Mouse (Mus musculus): ENCODE results near the gene Twnk. TPM values are rescaled to one million over a fixed set of nuclear protein-coding genes. Genes with fewer than 3 reads are reported as not detected.

Twnk gene
- polyA plus RNA-seq, 1 experiment from 2014 or later, result 7.4 TPM

DNA sequence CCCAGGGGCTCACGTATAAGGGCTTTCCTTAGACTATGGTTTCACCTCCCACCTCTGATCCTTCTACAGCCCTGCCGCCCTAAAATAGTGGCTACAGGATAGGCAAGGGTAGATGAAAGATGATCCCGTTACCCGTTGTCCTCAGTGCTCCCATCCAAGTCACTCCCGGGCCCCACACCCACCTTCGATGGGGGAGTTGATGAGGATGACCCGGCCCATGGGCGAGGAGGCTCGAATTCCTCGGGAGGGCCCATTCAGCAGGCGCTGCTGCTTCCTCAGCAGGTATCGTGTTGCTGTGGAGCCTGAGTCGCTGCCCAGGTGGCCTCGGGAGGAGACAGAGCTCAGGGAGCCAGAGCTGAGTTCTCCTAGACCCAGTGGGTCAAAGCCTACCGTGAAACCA, 39.8 kb downstream of the Twnk start:
- whole genome bisulfite sequencing, result 55% methylated on average over 15 of the region's 15 CpGs
- H3K4me2 ChIP-seq (replicated peaks; ENCODE audit: low read depth), result no peak overlapping the region
- no peak overlapping the region for H3K4me3 ChIP-seq (ENCODE audit: low read depth, low read length)
- no peak for TF ChIP-seq CTCF (IDR thresholded peaks at IDR 0.05; ENCODE audit: low read depth)
- H3K4me1 ChIP-seq (replicated peaks; ENCODE audit: control insufficient read depth, insufficient read depth, low read length), result 0 out of 2 replicates have a peak, but pooled peaks cover 3% of the 10 kb centered on the region
- no peak overlapping the region for H3K27ac ChIP-seq (ENCODE audit: low read depth, low read length)
- peaks cover 5% of the 10 kb centered on the region for H3K27me3 ChIP-seq (replicated peaks; ENCODE audit: control insufficient read depth, insufficient read depth, low read length)
- H3K9ac ChIP-seq (ENCODE audit: low read depth, low read length), result no peak overlapping the region
- H3K36me3 ChIP-seq (ENCODE audit: control insufficient read depth, insufficient read depth), result no peaks in the 10 kb centered on the region
- ATAC-seq, result no peak
- no peaks in the 10 kb centered on the region for H3K9me3 ChIP-seq (ENCODE audit: control insufficient read depth)

DNA sequence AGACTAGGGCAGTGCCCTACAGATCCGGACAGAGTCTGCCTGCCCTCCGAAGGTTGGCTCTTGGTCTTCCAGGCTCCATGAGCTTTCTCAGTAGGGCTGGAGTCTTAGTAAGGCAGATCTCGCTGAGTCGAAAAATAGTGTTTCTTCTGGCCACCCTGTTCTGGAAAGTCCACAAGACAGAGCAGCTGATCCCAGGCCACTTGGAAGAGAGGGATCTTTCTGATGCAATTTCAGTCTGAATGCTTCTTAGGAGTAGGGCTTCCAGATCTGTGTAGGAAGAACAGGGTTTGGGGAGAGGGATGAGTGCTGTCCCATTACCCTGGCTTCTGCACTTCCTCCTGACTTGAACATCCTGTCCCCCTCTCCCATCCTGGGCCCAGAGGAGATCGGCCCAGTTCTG, 40.2 kb downstream of the Twnk start, which contains the start of gene Pdzd7:
Gene Pdzd7, minus strand, starts transcription at position 67 of the 400 bp plus-strand sequence.
- H3K4me1 ChIP-seq (replicated peaks; ENCODE audit: control insufficient read depth, insufficient read depth, low read length), result 0 out of 2 replicates have a peak, but pooled peaks cover 3% of the 10 kb centered on the region
- H3K27ac ChIP-seq (ENCODE audit: low read depth, low read length), result no peak within 1 kb of the TSS
- peaks cover 5% of the 10 kb centered on the region for H3K27me3 ChIP-seq (replicated peaks; ENCODE audit: control insufficient read depth, insufficient read depth, low read length)
- H3K9me3 ChIP-seq (ENCODE audit: control insufficient read depth), result no peaks in the 10 kb centered on the region
- peaks cover 3% of the 10 kb centered on the region; the same call in 1 of the 2 replicates for H3K36me3 ChIP-seq (ENCODE audit: control insufficient read depth, insufficient read depth)
- peak within 1 kb of the TSS; percentile 37 for H3K4me3 ChIP-seq (ENCODE audit: low read depth, low read length)
- no peak within 1 kb of the TSS for H3K9ac ChIP-seq (ENCODE audit: low read depth, low read length)
- ATAC-seq, result no peak
- peak within 1 kb of the TSS; percentile 78 for H3K4me2 ChIP-seq (replicated peaks; ENCODE audit: low read depth)
- no peak for TF ChIP-seq CTCF (IDR thresholded peaks at IDR 0.05; ENCODE audit: low read depth)
- WGBS, result 84% methylated on average over 5 of the region's 5 CpGs

DNA sequence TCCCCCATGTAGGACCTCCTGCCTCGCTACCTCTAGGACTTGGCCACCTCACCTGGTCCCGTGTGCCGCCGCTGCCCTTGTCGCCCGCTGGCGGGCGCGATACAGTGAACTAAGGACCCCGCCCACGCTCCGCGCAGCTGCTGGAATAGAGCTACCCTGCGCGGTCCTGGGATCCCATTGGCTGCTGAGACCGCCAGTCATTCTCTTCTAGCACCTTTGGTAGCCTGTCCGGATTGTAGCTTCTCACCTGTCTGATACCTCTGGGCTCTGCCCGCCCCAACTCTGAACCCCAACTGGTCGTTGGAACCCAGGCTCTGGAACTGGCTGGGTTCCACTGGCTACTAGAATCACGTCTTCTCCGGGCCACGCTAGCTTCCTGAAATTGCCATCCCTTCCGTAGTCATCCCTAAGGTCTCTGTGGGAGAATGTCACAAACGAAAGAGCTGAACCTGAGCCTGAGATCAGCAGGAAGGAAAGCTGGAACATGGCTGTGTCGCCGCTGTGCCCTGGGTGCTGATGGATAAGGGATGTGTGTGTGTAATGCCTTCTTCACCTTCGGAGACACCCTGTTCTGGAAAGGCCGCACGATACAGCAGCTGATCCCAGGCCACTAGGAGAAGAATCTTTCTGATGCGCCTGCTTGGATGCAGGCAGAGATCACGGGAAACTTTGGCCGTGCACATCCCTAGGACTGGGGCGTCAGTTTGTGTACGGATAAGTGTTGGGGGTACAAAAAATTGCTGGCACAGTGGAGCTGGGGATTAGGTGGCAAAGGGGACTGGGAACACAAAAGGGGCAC, 41.3 kb downstream of the Twnk start:
- WGBS, result under 1% methylated on average over 34 of the region's 34 CpGs
- Histone ChIP-seq H3K9me3 (ENCODE audit: control insufficient read depth) (no peaks in the 10 kb centered on the region), H3K4me1 (replicated peaks; ENCODE audit: control insufficient read depth, insufficient read depth, low read length) (0 out of 2 replicates have a peak, but pooled peaks cover 3% of the 10 kb centered on the region), H3K27ac (ENCODE audit: low read depth, low read length) (peak overlapping the region; percentile 88), H3K4me2 (replicated peaks; ENCODE audit: low read depth) (peak overlapping the region; percentile 78), H3K4me3 (ENCODE audit: low read depth, low read length) (peak overlapping the region; percentile 37), H3K36me3 (ENCODE audit: control insufficient read depth, insufficient read depth) (peaks cover 8% of the 10 kb centered on the region; the same call in 1 of the 2 replicates), H3K9ac (ENCODE audit: low read depth, low read length) (no peak overlapping the region), H3K27me3 (replicated peaks; ENCODE audit: control insufficient read depth, insufficient read depth, low read length) (peaks cover 5% of the 10 kb centered on the region)
- TF ChIP-seq CTCF (IDR thresholded peaks at IDR 0.05; ENCODE audit: low read depth), result peak; percentile 42
- ATAC-seq, result peak; percentile 62

DNA sequence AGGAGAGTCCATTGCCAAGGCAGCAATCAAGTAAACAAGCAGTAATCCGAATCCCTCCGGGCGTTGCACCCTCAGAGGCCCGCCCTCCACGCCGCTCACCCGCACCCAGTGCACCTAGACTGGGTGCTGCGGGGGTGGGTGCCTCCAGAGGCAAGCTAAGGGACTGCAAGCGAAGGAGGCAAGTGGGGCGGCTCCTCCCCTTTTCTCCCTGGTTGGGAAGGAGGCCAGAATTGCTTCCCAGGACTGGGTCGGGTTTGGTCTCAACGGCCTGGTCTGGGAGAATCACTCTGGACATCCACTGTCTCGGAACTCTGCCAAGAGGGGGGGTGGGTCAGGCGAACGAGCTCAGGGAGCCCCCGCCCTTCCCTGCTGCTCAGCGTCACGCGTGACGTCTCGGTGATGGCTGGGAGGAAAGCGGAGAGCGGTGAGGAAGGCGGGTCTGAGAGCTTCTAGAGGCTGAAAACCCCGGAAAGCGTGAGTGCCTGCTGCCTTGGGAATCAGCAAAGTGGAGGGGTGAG, 42.0 kb downstream of the Twnk start, which contains the start of gene Sfxn3:
Gene Sfxn3, plus strand, starts transcription at position 87 of the 518 bp plus-strand sequence.
- Histone ChIP-seq H3K9ac (ENCODE audit: low read depth, low read length) (peak within 1 kb of the TSS; percentile 51; the same call in 1 of the 2 replicates), H3K36me3 (ENCODE audit: control insufficient read depth, insufficient read depth) (peaks cover 8% of the 10 kb centered on the region; the same call in 1 of the 2 replicates), H3K4me1 (replicated peaks; ENCODE audit: control insufficient read depth, insufficient read depth, low read length) (0 out of 2 replicates have a peak, but pooled peaks cover 3% of the 10 kb centered on the region), H3K27me3 (replicated peaks; ENCODE audit: control insufficient read depth, insufficient read depth, low read length) (peaks cover 5% of the 10 kb centered on the region), H3K4me2 (replicated peaks; ENCODE audit: low read depth) (peak within 1 kb of the TSS; percentile 78), H3K4me3 (ENCODE audit: low read depth, low read length) (peak within 1 kb of the TSS; percentile 37), H3K27ac (ENCODE audit: low read depth, low read length) (peak within 1 kb of the TSS; percentile 88), H3K9me3 (ENCODE audit: control insufficient read depth) (no peaks in the 10 kb centered on the region)
- 0% methylated on average over 26 of the region's 26 CpGs for WGBS
- ATAC-seq, result peak; percentile 81
- peak; percentile 88 for TF ChIP-seq CTCF (IDR thresholded peaks at IDR 0.05; ENCODE audit: low read depth)

DNA sequence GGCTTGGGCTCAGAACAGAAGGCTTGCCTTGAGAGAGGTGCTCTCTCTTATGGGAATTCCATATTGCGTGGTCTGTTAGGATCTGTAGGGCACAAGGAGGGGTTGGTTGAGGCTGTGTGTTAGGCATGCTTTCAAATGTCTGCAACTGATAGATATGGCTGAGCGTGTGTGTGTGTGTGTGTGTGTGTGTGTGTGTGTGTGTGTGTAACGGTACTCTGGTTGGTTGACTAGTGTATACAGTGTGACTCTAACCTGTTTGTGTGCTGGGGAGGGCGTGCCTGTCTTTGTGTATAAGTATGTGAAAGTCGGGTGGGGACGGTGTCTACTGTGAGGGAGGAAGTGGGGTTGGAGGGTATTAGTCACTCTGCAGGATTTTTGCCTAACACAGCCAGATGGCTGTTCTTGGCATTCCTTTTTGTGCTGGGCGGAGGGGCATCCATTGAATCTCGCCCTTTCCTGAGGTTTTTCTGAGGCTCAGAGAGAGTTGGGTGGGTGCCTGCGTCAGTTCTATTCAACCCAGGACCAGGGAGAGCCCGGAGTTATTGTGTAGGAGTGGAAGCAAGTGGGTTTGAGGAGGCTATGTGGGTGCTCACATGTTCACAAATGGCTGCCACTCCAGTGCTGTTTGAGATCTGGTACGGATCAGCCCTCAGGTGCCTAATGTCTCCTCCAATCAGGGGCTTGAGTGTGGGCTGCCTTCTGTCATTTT, 42.6 kb downstream of the Twnk start:
- ATAC-seq, result peak; percentile 49
- H3K4me1 ChIP-seq (replicated peaks; ENCODE audit: control insufficient read depth, insufficient read depth, low read length), result 0 out of 2 replicates have a peak, but pooled peaks cover 3% of the 10 kb centered on the region
- no peaks in the 10 kb centered on the region for H3K9me3 ChIP-seq (ENCODE audit: control insufficient read depth)
- peak overlapping the region; percentile 78 for H3K4me2 ChIP-seq (replicated peaks; ENCODE audit: low read depth)
- H3K27ac ChIP-seq (ENCODE audit: low read depth, low read length), result peak overlapping the region; percentile 88
- TF ChIP-seq CTCF (IDR thresholded peaks at IDR 0.05; ENCODE audit: low read depth), result no peak
- H3K27me3 ChIP-seq (replicated peaks; ENCODE audit: control insufficient read depth, insufficient read depth, low read length), result peaks cover 5% of the 10 kb centered on the region
- peaks cover 12% of the 10 kb centered on the region for H3K36me3 ChIP-seq (ENCODE audit: control insufficient read depth, insufficient read depth)
- 16% methylated on average over 11 of the region's 11 CpGs for WGBS
- peak overlapping the region; percentile 37 for H3K4me3 ChIP-seq (ENCODE audit: low read depth, low read length)
- H3K9ac ChIP-seq (ENCODE audit: low read depth, low read length), result peak overlapping the region; percentile 51; the same call in 1 of the 2 replicates
